Mouse (Mus musculus) MEL (cell line): ENCODE measurements around the gene Eml2.

Experiments used
- CHD2 ChIP-seq: IDR thresholded peaks from 2 replicates; pipeline ENCODE4 v1.6.1; 2011; ENCODE audit warnings: low read length, improper control_type of control experiment
- CTCF ChIP-seq, 3 experiments: IDR thresholded peaks in 2 of 3; conservative IDR thresholded peaks in 1 of 3; 2 replicates each; pipeline ENCODE4 v1.5.1; 2011 to 2012; ENCODE audit warnings: low read length in 3 of 3, low read depth in 2 of 3, mild to moderate bottlenecking in 2 of 3, improper control_type of control experiment in 1 of 3, inconsistent platforms in 1 of 3, mixed read lengths in 1 of 3, moderate library complexity in 1 of 3; ENCODE audit not compliant: control insufficient read depth in 1 of 3, insufficient read depth in 1 of 3, poor library complexity in 1 of 3, severe bottlenecking in 1 of 3
- EP300 ChIP-seq, 2 experiments: IDR thresholded peaks; 2 replicates each; pipeline ENCODE4 v1.6.1; 2011; ENCODE audit warnings: improper control_type of control experiment in 2 of 2, low read length in 2 of 2, low read depth in 1 of 2, mild to moderate bottlenecking in 1 of 2
- GATA1 ChIP-seq: IDR thresholded peaks from 2 replicates; pipeline ENCODE4 v1.6.1; 2011; ENCODE audit warnings: low read depth, low read length, improper control_type of control experiment
- MAFK ChIP-seq: IDR thresholded peaks from 2 replicates; pipeline ENCODE4 v1.6.1; 2011; ENCODE audit warnings: low read depth, mild to moderate bottlenecking, low read length, improper control_type of control experiment, borderline replicate concordance
- MAZ ChIP-seq: IDR thresholded peaks from 2 replicates; pipeline ENCODE4 v1.6.1; 2012; ENCODE audit warnings: low read depth, mild to moderate bottlenecking, inconsistent platforms, low read length, improper control_type of control experiment
- POLR2A ChIP-seq, 2 experiments: IDR thresholded peaks; 2 replicates each; pipeline ENCODE4 v1.6.1; 2011 to 2012; ENCODE audit warnings: low read length in 2 of 2, mild to moderate bottlenecking in 2 of 2, control low read depth in 1 of 2, improper control_type of control experiment in 1 of 2, low read depth in 1 of 2, moderate library complexity in 1 of 2; ENCODE audit not compliant: control insufficient read depth in 1 of 2, insufficient read depth in 1 of 2, poor library complexity in 1 of 2
- TCF12 ChIP-seq: IDR thresholded peaks from 2 replicates; pipeline ENCODE4 v1.6.1; 2014; ENCODE audit warnings: low read depth, mild to moderate bottlenecking, inconsistent platforms, low read length, improper control_type of control experiment, moderate library complexity
- ZC3H11A ChIP-seq: IDR thresholded peaks from 2 replicates; pipeline ENCODE4 v1.6.1; 2012; ENCODE audit warnings: low read depth, mild to moderate bottlenecking, inconsistent platforms, low read length, improper control_type of control experiment
- ZMIZ1 ChIP-seq: IDR thresholded peaks from 2 replicates; pipeline ENCODE4 v1.6.1; 2012; ENCODE audit warnings: low read depth, mild to moderate bottlenecking, inconsistent platforms, low read length, improper control_type of control experiment, moderate library complexity

- TF ChIP-seq MAFK: no peak
- no peak for TF ChIP-seq GATA1
- TF ChIP-seq ZMIZ1: no peak
- no peak for TF ChIP-seq POLR2A (IDR thresholded peaks at IDR 0.05; ENCODE audit: control insufficient read depth in 1 of 2, insufficient read depth in 1 of 2, low read depth in 1 of 2, low read length in 2 of 2, poor library complexity in 1 of 2)
- TF ChIP-seq CHD2: no peak
- no peak for TF ChIP-seq TCF12
- no peak for TF ChIP-seq EP300 (IDR thresholded peaks at IDR 0.05; ENCODE audit: low read depth in 1 of 2, low read length in 2 of 2)
- no peak for TF ChIP-seq ZC3H11A
- no peak for TF ChIP-seq MAZ
- TF ChIP-seq CTCF (IDR thresholded peaks at IDR 0.05 in 2 of 3, conservative IDR thresholded peaks at IDR 0.05 in 1 of 3; ENCODE audit: control insufficient read depth in 1 of 3, insufficient read depth in 1 of 3, low read depth in 2 of 3, low read length in 3 of 3, poor library complexity in 1 of 3, severe bottlenecking in 1 of 3): no peak
Measured at GRCm38 (mm10) chr7:19164189-19164588, 12.0 kb upstream of the Eml2 start.
